Mouse (Mus musculus) adrenal gland, adult 8-10 months (tissue): ENCODE data around the gene Alkbh7. TPM values are rescaled to one million over a fixed set of nuclear protein-coding genes. Genes with fewer than 3 reads are reported as not detected.

Experiments used
- DNase-seq: peaks from one replicate; pipeline ENCODE4 v3.0.0; 2022
- total RNA-seq, 4 experiments: library from RNA; stranded (reverse); gene quantifications; 2 replicates each; pipeline ENCODE4 v1.2.4; 2022

Alkbh7 gene
- 10 to 100 TPM; 69.8 to 87.3 (median 77.2) TPM for total RNA-seq

DNA sequence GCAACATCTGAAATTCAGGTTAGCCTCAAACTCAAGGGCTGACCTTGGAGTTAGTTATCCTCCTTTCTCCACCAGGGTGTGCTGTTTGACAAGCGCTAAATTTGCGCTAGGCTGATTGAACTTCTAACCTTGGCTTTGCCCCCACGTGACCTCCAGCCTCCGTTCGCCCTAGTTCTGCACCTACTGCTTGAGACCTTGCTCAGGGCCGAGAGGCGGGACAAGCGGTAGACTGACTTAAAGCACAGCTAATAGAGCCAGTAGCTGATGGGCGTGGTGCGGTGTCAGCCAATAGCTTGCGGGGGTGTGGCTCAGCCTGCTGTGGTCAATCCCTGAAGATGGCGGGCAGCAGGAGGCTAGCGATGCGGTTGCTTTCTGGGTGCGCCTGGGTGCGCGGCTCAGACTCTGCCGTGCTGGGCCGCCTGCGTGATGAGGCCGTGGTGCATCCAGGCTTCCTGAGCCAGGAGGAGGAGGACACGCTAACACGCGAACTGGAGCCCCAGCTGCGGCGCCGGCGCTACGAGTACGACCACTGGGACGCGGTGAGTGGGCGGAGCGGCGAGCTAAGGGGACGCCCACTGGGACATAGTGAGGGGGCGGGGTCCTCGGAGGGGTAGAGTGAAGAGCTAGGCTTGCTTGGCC is at the start of gene Alkbh7:
Alkbh7 (plus strand) TSS at position 311 of the 639 bp plus-strand sequence.
- peak; percentile 98 for DNase-seq

GRCm38 (mm10) chr17:56950915-56951314 is 46.2 kb upstream of the Alkbh7 start:
- DNase-seq = no peak

GRCm38 (mm10) chr17:56952639-56953038 is 44.5 kb upstream of the Alkbh7 start:
- DNase-seq = no peak

- DNase-seq = no peak
These were observed 42.3 kb upstream of the Alkbh7 start for GRCm38 (mm10) chr17:56954871-56955270.

DNA sequence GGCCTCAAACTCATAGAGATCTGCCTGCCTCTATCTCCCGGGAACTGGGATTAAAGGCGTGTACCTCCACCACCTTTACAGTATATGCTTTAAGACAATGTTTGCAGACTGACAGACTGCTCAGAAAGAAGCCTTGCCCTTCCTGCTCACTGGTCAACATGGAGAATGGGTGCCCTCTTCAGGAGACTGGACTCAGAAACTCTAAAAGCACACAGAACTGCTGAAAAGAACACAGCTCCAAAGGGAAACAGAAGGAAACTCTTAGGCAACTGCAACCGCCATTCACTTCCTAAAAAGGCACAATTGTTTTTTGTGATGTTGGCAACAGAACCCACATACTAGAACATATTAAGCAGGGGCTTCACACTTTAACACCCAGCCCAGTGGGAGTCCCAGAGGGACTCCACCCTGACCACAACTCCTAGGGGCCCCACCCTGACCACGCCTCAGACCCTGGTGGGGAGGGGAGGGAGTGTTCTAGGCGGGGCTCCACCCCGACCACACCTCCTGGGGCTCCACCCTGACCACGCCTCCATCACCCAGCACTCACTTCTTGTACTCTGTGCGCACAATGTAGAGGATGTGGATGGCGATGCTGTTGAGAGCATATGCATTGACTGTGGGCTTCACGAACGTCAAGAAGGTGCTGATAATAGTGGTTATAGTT is 39.2 kb upstream of the Alkbh7 start:
- DNase-seq = no peak

GRCm38 (mm10) chr17:56958667-56959066 is 38.5 kb upstream of the Alkbh7 start:
- no peak for DNase-seq

GRCm38 (mm10) chr17:56961880-56962279 is 35.3 kb upstream of the Alkbh7 start:
- no peak for DNase-seq

GRCm38 (mm10) chr17:56962642-56963405 is 34.3 kb upstream of the Alkbh7 start:
- no peak for DNase-seq

GRCm38 (mm10) chr17:56963646-56964045 is 33.5 kb upstream of the Alkbh7 start:
- DNase-seq = no peak

DNA sequence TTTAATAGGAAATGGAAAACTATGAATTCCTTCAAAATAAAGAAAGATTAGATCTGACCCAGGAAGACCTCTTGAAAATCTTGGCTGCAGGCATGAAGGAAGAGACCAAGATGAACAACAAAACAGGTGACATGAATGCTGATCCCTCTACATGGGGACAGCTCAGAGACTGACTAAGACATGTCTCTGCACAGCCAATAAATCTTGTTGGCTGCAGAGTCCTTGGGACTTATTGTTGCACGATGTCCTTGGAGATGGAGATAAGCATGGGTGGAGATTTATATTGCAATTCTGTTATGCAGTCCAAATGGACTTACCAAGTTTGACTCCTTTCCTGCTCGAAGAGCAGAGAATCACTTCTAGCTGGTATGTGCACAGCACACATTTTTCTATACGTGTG is 27.8 kb upstream of the Alkbh7 start:
- peak; percentile 55 for DNase-seq

DNA sequence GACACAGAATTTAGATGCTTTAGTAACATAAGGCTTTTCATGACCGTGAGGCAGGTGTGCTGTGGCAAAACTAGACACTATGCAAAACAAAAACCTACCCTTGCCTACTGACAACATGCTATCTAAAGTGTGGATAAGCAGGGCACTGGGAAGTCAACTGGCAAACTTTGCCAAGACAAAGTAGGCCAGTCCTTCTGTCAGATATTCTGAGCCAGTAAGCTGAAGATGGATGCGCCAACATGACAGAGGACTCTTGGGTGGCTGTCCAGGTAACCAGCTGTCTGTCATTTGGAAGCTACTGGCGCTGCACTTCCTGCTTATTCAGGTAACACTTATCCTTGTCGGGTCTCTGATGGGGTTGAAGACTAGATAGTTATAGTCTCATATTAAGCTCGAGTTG is 27.1 kb upstream of the Alkbh7 start:
- DNase-seq = no peak

DNA sequence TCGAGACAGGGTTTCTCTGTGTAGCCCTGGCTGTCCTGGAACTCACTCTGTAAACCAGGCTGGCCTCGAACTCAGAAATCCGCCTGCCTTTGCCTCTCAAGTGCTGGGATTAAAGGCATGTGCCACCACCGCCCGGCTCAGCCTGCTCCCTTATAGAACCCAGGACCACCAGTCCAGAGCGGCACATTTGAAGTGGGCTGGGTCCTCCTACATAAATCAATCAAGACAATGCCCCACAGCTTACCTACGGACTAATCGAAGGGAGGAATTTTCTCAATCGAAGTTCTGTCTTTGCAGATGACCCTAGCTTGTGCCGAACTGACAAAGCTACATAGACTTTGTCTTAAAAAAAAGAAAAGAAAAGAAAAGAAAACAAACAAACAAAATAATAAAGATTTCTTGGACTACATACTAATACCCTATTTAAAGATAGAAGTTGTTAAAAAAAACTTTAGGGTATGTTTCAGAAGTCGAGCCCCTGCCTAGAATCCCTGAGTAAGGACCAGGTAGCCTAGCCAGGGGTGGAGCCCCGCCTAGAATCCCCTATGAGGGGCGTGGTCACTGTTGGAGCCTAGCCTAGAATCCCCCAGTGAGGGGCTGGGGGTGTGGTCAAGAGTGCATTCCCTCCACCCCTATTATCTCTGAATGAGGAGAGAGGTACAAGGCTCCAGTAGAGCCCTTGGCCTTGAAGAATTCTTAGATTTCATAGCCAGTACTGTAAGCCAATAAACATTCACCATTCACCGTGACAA is 23.0 kb upstream of the Alkbh7 start:
- no peak for DNase-seq

DNA sequence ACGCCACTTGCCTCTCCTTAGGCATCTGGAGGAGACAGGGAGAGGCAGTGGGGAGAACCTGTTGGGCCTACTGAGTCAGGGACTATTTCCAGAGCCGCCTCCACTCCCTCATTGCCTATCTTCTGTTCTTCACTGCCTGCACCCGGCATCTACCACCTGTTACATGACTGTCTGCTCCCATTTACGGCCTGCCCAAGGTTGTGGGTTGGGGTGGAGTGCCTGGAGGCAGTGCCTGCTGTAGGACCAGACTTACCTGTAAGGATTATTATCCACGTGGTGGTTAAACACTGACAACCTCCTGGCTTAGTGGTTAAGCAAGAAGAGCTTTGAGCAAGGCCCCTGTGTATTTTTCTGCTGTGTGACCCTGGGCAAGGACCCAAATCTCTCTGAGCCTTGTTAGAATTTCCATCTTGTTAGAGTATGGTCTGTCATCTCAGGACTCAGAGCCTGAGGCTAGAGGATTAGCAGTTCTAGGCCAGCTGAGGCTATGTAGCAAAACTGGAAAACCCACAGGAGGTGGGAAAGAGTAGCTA is 22.4 kb upstream of the Alkbh7 start:
- DNase-seq = no peak

DNA sequence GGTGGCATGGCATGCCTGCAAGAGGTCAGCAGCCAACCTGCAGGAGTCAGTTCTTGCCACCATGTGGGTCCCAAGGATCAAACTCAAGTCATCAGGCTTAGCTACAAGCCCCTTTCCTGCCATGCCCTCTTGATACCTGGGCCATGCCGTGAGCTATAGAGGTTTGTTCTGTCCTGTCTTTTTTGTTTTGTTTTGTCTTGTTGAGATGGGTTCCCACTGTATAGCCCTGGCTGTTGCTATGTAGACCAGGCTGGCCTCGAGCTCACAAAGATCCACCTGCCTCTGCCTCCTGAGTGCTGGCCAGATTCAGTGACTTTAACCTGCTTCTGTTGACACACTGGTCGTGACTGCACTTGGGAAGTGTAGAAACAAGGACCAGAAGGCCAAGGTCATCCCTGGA is 21.7 kb upstream of the Alkbh7 start:
- DNase-seq = no peak

DNA sequence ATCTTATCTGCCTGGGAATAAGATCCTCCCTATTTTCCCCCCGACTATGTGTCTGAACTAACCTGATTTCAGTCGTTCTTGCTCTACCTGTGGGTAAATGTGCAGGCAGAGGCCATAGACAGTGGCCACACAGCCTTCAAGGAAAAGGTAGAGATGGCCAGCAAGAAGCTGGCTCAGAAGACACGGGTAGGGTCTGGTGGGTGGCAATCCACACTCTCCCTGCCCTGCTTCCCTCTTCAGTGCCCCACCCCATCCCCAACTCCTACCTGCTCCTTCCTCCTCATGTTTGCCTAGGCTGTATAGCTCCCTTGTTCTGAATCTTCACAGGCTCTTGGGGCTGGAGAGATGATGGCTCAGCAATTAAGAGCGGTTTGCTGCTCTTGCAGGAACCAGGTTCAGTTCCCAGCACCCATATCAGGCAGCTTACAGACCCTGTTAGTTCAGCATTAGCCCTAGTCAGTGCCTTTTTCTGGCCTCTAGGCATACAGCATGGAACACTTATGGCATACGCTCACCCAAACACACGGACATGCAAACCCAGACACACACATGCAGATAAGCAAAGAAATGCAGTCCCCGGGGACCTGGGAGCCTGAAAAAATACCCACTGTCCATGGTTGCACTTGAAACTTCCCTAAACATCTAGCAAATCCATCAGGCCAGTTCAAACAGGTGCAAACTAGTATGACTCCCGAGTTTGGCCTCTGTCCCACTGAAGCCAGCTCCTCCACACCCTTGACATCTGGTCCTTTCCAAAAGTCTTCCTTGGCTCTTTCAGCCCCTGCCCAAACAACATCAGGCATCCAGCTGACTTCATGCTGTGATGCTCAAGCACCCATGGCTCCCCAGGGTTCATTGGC is 20.4 kb upstream of the Alkbh7 start:
- DNase-seq = no peak

GRCm38 (mm10) chr17:56979524-56979923 is 17.6 kb upstream of the Alkbh7 start:
- DNase-seq = no peak

GRCm38 (mm10) chr17:56981049-56981448 is 16.1 kb upstream of the Alkbh7 start:
- DNase-seq = no peak

DNA sequence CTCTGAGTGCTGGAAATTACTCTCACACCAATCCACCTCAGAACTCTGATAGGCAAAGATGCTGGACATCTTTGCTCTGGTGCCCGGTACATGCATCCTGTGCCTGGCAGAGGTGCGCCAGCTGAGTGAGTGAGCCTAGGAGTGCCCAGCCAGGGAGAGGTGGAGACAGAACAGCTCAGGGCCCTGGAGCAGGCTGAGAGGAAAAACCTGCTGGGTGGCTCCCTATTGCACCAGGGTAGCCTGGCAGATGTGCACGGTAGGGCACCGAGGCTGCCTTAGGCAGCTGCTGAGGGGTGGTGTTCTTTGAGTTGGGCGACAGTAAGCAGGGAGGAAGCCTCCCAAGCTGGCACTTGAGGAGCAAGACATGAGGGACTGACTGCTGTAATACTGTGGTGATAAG is 15.1 kb upstream of the Alkbh7 start, which contains the start of gene Acer1:
Acer1 (minus strand) TSS at position 114 of the 400 bp plus-strand sequence.
- DNase-seq = no peak

GRCm38 (mm10) chr17:56984886-56985285 is 12.3 kb upstream of the Alkbh7 start:
- no peak for DNase-seq

- DNase-seq = no peak
These were observed 11.5 kb upstream of the Alkbh7 start for GRCm38 (mm10) chr17:56985656-56986055.

- DNase-seq = no peak
These were observed 10.9 kb upstream of the Alkbh7 start for GRCm38 (mm10) chr17:56986105-56986805.
